ENCODE assay signal across 8 mouse cellular contexts in the genomic region with DNA sequence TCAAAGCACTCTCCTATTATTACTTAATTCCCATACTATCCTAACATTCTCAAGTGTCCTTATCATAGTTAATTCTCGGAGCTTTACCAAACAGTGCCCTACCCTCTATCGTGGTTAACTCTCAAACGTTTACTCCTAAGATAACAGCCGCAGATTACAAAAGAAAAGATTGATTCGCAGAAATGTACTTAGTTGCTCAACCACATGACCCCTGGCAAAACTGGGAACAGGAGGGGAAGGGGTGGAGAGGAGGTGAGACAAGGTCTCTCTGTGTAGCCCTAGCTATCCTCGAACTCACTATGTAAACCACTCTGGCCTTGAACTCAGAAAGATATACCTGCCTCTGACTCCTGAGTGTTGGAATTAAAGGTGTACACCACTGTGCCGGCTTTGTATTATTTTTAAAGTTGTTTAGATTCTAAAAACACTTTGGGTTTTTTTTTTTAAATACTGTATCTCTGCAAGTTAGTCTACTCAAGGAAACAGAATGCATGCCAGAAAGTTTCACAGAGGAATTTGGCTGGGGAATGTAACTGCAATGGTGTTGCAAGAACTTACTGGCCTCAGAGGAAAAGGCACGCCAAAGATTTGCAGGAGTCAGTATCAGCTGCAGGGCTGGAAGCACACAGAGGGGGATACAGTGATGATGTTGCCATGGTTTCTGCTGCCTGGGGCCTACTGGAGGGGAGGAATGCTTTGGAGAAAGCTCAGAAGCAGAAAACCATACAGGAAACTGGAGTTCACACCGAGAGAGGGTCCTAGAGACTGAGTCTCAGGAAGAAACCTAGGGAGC.
A peak's percentile ranks its signal among the peaks of the same experiment; 100 is the strongest.
DNase-seq lines count a peak whose midpoint lies in the region; ATAC-seq and TF ChIP-seq lines count a peak whose summit lies in the region.

No protein-coding gene starts in this region.

- ATAC-seq in hindbrain, embryonic 12.5 days (ENCODE audit: low FRiP score) = peak; percentile 69; the same call in 1 of the 2 replicates
- peak; percentile 80 for ATAC-seq in midbrain, embryonic 15.5 days (replicated peaks)

- H3K4me2 ChIP-seq in hindbrain, embryonic 12.5 days (replicated peaks) = no peak overlapping the region
- H3K4me2 ChIP-seq in midbrain, embryonic 15.5 days = no peak overlapping the region

- WGBS in heart, embryonic 10.5 days = 62% methylated on average over 9 of the region's 9 CpGs
- WGBS in hindbrain, embryonic 12.5 days = 68% methylated on average over 9 of the region's 9 CpGs
- WGBS in midbrain, embryonic 15.5 days = 66% methylated on average over 9 of the region's 9 CpGs
- WGBS in thymus, adult 2 months = 71% methylated on average over 9 of the region's 9 CpGs

- TF ChIP-seq POLR2A in brain, embryonic 14.5 days (IDR thresholded peaks at IDR 0.05; ENCODE audit: borderline replicate concordance, extremely low read depth, insufficient read depth, insufficient read length, poor library complexity, severe bottlenecking) = no peak
- TF ChIP-seq POLR2A in thymus, adult 2 months (IDR thresholded peaks at IDR 0.05; ENCODE audit: control insufficient read depth, extremely low read depth, insufficient read depth, low read length, poor library complexity) = no peak

- no peaks in the 10 kb centered on the region for H3K36me3 ChIP-seq in heart, embryonic 10.5 days
- H3K36me3 ChIP-seq in hindbrain, embryonic 12.5 days = no peaks in the 10 kb centered on the region
- H3K36me3 ChIP-seq in midbrain, embryonic 15.5 days (replicated peaks) = no peaks in the 10 kb centered on the region
- H3K36me3 ChIP-seq in thymus, adult 2 months (ENCODE audit: control insufficient read depth, insufficient read depth, low read length) = no peaks in the 10 kb centered on the region

- no peak for TF ChIP-seq CTCF in brain, embryonic 14.5 days (IDR thresholded peaks at IDR 0.05; ENCODE audit: borderline replicate concordance, extremely low read depth, insufficient read depth, insufficient read length)
- TF ChIP-seq CTCF in thymus, adult 2 months (IDR thresholded peaks at IDR 0.05; ENCODE audit: borderline replicate concordance, control insufficient read depth, extremely low read depth, insufficient read depth, low read length, poor library complexity) = no peak

- no peak overlapping the region for H3K4me3 ChIP-seq in heart, embryonic 10.5 days
- H3K4me3 ChIP-seq in hindbrain, embryonic 12.5 days = no peak overlapping the region
- H3K4me3 ChIP-seq in midbrain, embryonic 15.5 days = no peak overlapping the region
- no peak overlapping the region for H3K4me3 ChIP-seq in thymus, adult 2 months (ENCODE audit: control insufficient read depth, insufficient read depth, low read length)

- no peak overlapping the region for H3K9ac ChIP-seq in hindbrain, embryonic 12.5 days
- H3K9ac ChIP-seq in midbrain, embryonic 15.5 days = no peak overlapping the region

- no peak overlapping the region for H3K27ac ChIP-seq in heart, embryonic 10.5 days
- H3K27ac ChIP-seq in hindbrain, embryonic 12.5 days = no peak overlapping the region
- no peak overlapping the region for H3K27ac ChIP-seq in midbrain, embryonic 15.5 days
- H3K27ac ChIP-seq in thymus, adult 2 months (ENCODE audit: control insufficient read depth, insufficient read depth, low read length) = no peak overlapping the region

- peak; percentile 96 for DNase-seq in heart, adult 11 months
- no peak for DNase-seq in heart, embryonic 10.5 days (ENCODE audit: low spot score)
- DNase-seq in brain, embryonic 14.5 days (ENCODE audit: low read depth) = peak; percentile 73
- no peak for DNase-seq in layer of hippocampus, postnatal 36 days
- DNase-seq in kidney, adult 8-10 months = no peak
- no peak for DNase-seq in thymus, adult 2 months

- H3K9me3 ChIP-seq in heart, embryonic 10.5 days = no peaks in the 10 kb centered on the region
- H3K9me3 ChIP-seq in hindbrain, embryonic 12.5 days (replicated peaks) = no peaks in the 10 kb centered on the region
- no peaks in the 10 kb centered on the region for H3K9me3 ChIP-seq in midbrain, embryonic 15.5 days

- no peaks in the 10 kb centered on the region for H3K27me3 ChIP-seq in heart, embryonic 10.5 days (ENCODE audit: insufficient read depth, poor library complexity, severe bottlenecking)
- H3K27me3 ChIP-seq in hindbrain, embryonic 12.5 days = no peaks in the 10 kb centered on the region
- no peaks in the 10 kb centered on the region for H3K27me3 ChIP-seq in midbrain, embryonic 15.5 days (replicated peaks)
- H3K27me3 ChIP-seq in thymus, adult 2 months (ENCODE audit: control insufficient read depth, insufficient read depth, low read length) = no peaks in the 10 kb centered on the region

- no peaks in the 10 kb centered on the region for H3K4me1 ChIP-seq in heart, embryonic 10.5 days
- H3K4me1 ChIP-seq in hindbrain, embryonic 12.5 days = peaks cover 11% of the 10 kb centered on the region
- peaks cover 12% of the 10 kb centered on the region; the same call in 1 of the 2 replicates for H3K4me1 ChIP-seq in midbrain, embryonic 15.5 days
- no peaks in the 10 kb centered on the region for H3K4me1 ChIP-seq in thymus, adult 2 months (replicated peaks; ENCODE audit: control insufficient read depth, insufficient read depth, low read length)

Comparison
In these comparisons a context has a peak if more than half of its experiments do, and no peak if none do; other contexts are left out.
1. DNase-seq: peak in heart, adult 11 months (single experiment) and brain, embryonic 14.5 days (single experiment); none in heart, embryonic 10.5 days (single experiment), layer of hippocampus, postnatal 36 days (0 of 2), kidney, adult 8-10 months (0 of 2) and thymus, adult 2 months (single experiment).